Mouse (Mus musculus) liver, adult 2 months (tissue): ENCODE results near the gene Got2. TPM values are rescaled to one million over a fixed set of nuclear protein-coding genes. Genes with fewer than 3 reads are reported as not detected.
A peak's percentile ranks its signal among the peaks of the same experiment; 100 is the strongest.

Source experiments
- DNase-seq: peaks from one replicate; pipeline ENCODE4 v3.0.0-alpha.2; 2011; ENCODE audit warnings: low read depth, low spot score; ENCODE audit errors: extremely low read depth
- H3K27ac ChIP-seq: fragments of 200-500 bp; replicated peaks from 2 replicates; pipeline ENCODE4 v1.5.1; 2012; ENCODE audit warnings: low read depth, mild to moderate bottlenecking, control low read depth, inconsistent platforms, low read length; ENCODE audit not compliant: insufficient read depth
- H3K27me3 ChIP-seq: fragments of 200-500 bp; 2 replicates; pipeline ENCODE4 v1.6.1; 2012; ENCODE audit warnings: mild to moderate bottlenecking, moderate library complexity, low read length, inconsistent platforms; ENCODE audit not compliant: control insufficient read depth, insufficient read depth
- H3K36me3 ChIP-seq: fragments of 200-500 bp; 2 replicates; pipeline ENCODE4 v1.6.1; 2012; ENCODE audit warnings: low read length, inconsistent platforms; ENCODE audit not compliant: control insufficient read depth, insufficient read depth
- H3K4me1 ChIP-seq: fragments of 200-500 bp; 2 replicates; pipeline ENCODE4 v1.6.1; 2011; ENCODE audit warnings: low read length; ENCODE audit not compliant: control insufficient read depth, insufficient read depth
- H3K4me3 ChIP-seq: fragments of 200-500 bp; 2 replicates; pipeline ENCODE4 v1.5.1; 2011; ENCODE audit warnings: low read depth, mild to moderate bottlenecking, control low read depth, low read length, moderate library complexity; ENCODE audit not compliant: insufficient read depth
- H3K79me2 ChIP-seq: fragments of 200-500 bp; 2 replicates; pipeline ENCODE4 v1.6.1; 2012; ENCODE audit warnings: inconsistent platforms, mild to moderate bottlenecking, low read length, moderate library complexity; ENCODE audit not compliant: control insufficient read depth, insufficient read depth
- H3K9ac ChIP-seq: fragments of 200-500 bp; 2 replicates; pipeline ENCODE4 v1.6.1; 2012; ENCODE audit warnings: low read depth, mild to moderate bottlenecking, control low read depth, inconsistent platforms, low read length
- CTCF ChIP-seq: fragments of 200-500 bp; IDR thresholded peaks from 2 replicates; pipeline ENCODE4 v1.5.1; 2011; ENCODE audit warnings: low read depth, low read length, control low read depth
- POLR2A ChIP-seq: fragments of 200-500 bp; IDR thresholded peaks from 2 replicates; pipeline ENCODE4 v1.6.1; 2011; ENCODE audit warnings: low read length, control low read depth; ENCODE audit not compliant: insufficient read depth; ENCODE audit errors: extremely low read depth
- WGBS: fragments of 180-500 bp; shearing (Covaris S2); methylation state at CpG from one replicate; pipeline ENCODE4 v1.1.7; 2018; 5-methylcytosine and 5-hydroxymethylcytosine counted together
- polyA plus RNA-seq: library from polyadenylated mRNA; depleted of rRNA; stranded (reverse); fragments of >200 nt; gene quantifications from 2 replicates; pipeline ENCODE4 v1.2.3, GENCODE M21; 2012
- total RNA-seq: library from RNA; depleted of rRNA; stranded (reverse); fragments of >200 nt; gene quantifications from 2 replicates; pipeline ENCODE4 v1.2.3, GENCODE M21; 2014

Gene Got2
- total and polyA plus RNA-seq, 2 experiments: 271 to 350 TPM

GRCm38 (mm10) chr8:95854174-95854573 lies 34.2 kb downstream of the Got2 start:
- H3K4me1 ChIP-seq: peaks cover 13% of the 10 kb centered on the region
- no peaks in the 10 kb centered on the region for H3K36me3 ChIP-seq
- no peak for DNase-seq
- TF ChIP-seq POLR2A (no peak), CTCF (no peak)
- no peak overlapping the region for H3K4me3 ChIP-seq
- H3K9ac ChIP-seq: no peak overlapping the region
- WGBS: 78% methylated on average over 6 of the region's 6 CpGs
- H3K27ac ChIP-seq: no peak overlapping the region
- no peaks in the 10 kb centered on the region for H3K27me3 ChIP-seq
- peaks cover 3% of the 10 kb centered on the region; the same call in 1 of the 2 replicates for H3K79me2 ChIP-seq

GRCm38 (mm10) chr8:95853102-95853843 lies 35.1 kb downstream of the Got2 start, which contains the start of gene Slc38a7:
TSS of gene Slc38a7 (minus strand) at chr8:95853539.
- Histone ChIP-seq H3K27me3 (no peaks in the 10 kb centered on the region), H3K4me3 (peak within 1 kb of the TSS; percentile 77), H3K36me3 (peaks cover under 1% of the 10 kb centered on the region; the same call in 1 of the 2 replicates), H3K9ac (peak within 1 kb of the TSS; percentile 85), H3K4me1 (peaks cover 13% of the 10 kb centered on the region), H3K79me2 (peaks cover 5% of the 10 kb centered on the region; the same call in 1 of the 2 replicates), H3K27ac (peak within 1 kb of the TSS; percentile 82)
- DNase-seq: peak; percentile 100
- 3% methylated on average over 22 of the region's 22 CpGs for WGBS
- TF ChIP-seq CTCF (no peak), POLR2A (0 out of 2 replicates have a peak, but pooled peaks have one; percentile 1)

- WGBS: 0% methylated on average over 4 of the region's 4 CpGs
- TF ChIP-seq CTCF (peak; percentile 53), POLR2A (no peak)
- peak; percentile 90 for DNase-seq
- peaks cover 13% of the 10 kb centered on the region for H3K4me1 ChIP-seq
- H3K4me3 ChIP-seq: peak overlapping the region; percentile 77
- peak overlapping the region; percentile 85 for H3K9ac ChIP-seq
- H3K27me3 ChIP-seq: no peaks in the 10 kb centered on the region
- H3K79me2 ChIP-seq: peaks cover 7% of the 10 kb centered on the region; the same call in 1 of the 2 replicates
- H3K36me3 ChIP-seq: peaks cover 2% of the 10 kb centered on the region; the same call in 1 of the 2 replicates
- peak overlapping the region; percentile 82 for H3K27ac ChIP-seq
Observed at GRCm38 (mm10) chr8:95852290-95852689, 36.1 kb downstream of the Got2 start.

GRCm38 (mm10) chr8:95850326-95850725 lies 38.0 kb downstream of the Got2 start:
- H3K27ac ChIP-seq: no peak overlapping the region
- no peak for TF ChIP-seq CTCF
- TF ChIP-seq POLR2A: no peak
- no peak overlapping the region for H3K4me3 ChIP-seq
- peak; percentile 66 for DNase-seq
- H3K27me3 ChIP-seq: no peaks in the 10 kb centered on the region
- 46% methylated on average over 2 of the region's 2 CpGs for WGBS
- no peak overlapping the region for H3K9ac ChIP-seq
- H3K36me3 ChIP-seq: peaks cover 12% of the 10 kb centered on the region
- H3K79me2 ChIP-seq: peaks cover 7% of the 10 kb centered on the region; the same call in 1 of the 2 replicates
- H3K4me1 ChIP-seq: peaks cover 13% of the 10 kb centered on the region

- no peak overlapping the region for H3K9ac ChIP-seq
- no peak for DNase-seq
- no peak overlapping the region for H3K27ac ChIP-seq
- 94% methylated on average over 19 of the region's 19 CpGs for WGBS
- TF ChIP-seq CTCF (no peak), POLR2A (no peak)
- no peak overlapping the region for H3K4me3 ChIP-seq
- H3K4me1 ChIP-seq: peaks cover 9% of the 10 kb centered on the region
- H3K79me2 ChIP-seq: peaks cover 7% of the 10 kb centered on the region; the same call in 1 of the 2 replicates
- H3K27me3 ChIP-seq: no peaks in the 10 kb centered on the region
- H3K36me3 ChIP-seq: peaks cover 17% of the 10 kb centered on the region
Observed at GRCm38 (mm10) chr8:95848734-95849464, 39.4 kb downstream of the Got2 start.
